Mouse (Mus musculus) cortical plate, adult 2 months (tissue): ENCODE results near the gene BC049762.

Experiments
- CTCF ChIP-seq: fragments of 200-500 bp; IDR thresholded peaks from 2 replicates; pipeline ENCODE4 v1.5.1; 2011; ENCODE audit warnings: mild to moderate bottlenecking, control low read depth, low read length; ENCODE audit not compliant: insufficient read depth; ENCODE audit errors: extremely low read depth
- POLR2A ChIP-seq: fragments of 200-500 bp; IDR thresholded peaks from 2 replicates; pipeline ENCODE4 v1.6.1; 2011; ENCODE audit warnings: mild to moderate bottlenecking, low read length, control low read depth; ENCODE audit not compliant: insufficient read depth; ENCODE audit errors: extremely low read depth

DNA sequence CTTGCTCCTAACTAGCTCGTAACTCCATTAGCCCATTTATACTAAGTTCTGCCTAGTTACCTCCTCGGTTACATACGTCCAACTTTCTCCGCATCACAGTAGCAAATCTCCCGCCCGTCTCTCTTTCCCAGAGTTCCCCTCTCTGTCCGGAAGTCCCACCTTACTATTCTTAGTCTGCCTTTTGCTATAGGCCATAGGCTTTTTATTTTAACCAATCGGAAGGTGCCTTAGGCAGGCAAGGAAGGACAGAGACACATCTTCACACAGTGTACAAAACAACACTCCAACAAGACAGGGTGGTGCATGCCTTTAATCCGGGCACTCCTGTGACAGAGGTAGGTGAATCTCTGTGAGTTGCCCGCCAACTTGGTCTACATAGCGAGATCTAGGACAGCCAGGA, 42.5 kb downstream of the BC049762 start, which contains the start of gene Gm12569:
- TF ChIP-seq CTCF (no peak), POLR2A (no peak)
